Mouse (Mus musculus) neural tube, embryonic 13.5 days (tissue): ENCODE data around the gene Ttll6. TPM values are rescaled to one million over a fixed set of nuclear protein-coding genes. Genes with fewer than 3 reads are reported as not detected.
"Not testable (repeated sequence)": the region's sequence is repeated elsewhere in the genome, so short reads cannot be mapped to it uniquely, and the experiment has no call there.

ENCODE experiments used
- ATAC-seq: fragments of 200-750 bp; cut with Nextera tagmentation; 2 replicates; pipeline ENCODE4 v1.8.0; 2017; ENCODE audit warnings: low read depth, mild to moderate bottlenecking, moderate TSS enrichment, moderate library complexity
- H3K27ac ChIP-seq: fragments of 300-500 bp; sonication (generic); replicated peaks from 2 replicates; pipeline ENCODE4 v1.5.1; 2015; ENCODE audit warnings: moderate library complexity, mild to moderate bottlenecking, inconsistent platforms
- H3K27me3 ChIP-seq: fragments of 300-500 bp; sonication (generic); 2 replicates; pipeline ENCODE4 v1.6.1; 2015; ENCODE audit warnings: mild to moderate bottlenecking, inconsistent platforms
- H3K36me3 ChIP-seq: fragments of 300-500 bp; sonication (generic); 2 replicates; pipeline ENCODE4 v1.6.1; 2015; ENCODE audit warnings: mild to moderate bottlenecking, inconsistent platforms
- H3K4me1 ChIP-seq: fragments of 300-500 bp; sonication (generic); replicated peaks from 2 replicates; pipeline ENCODE4 v1.6.1; 2015; ENCODE audit warnings: inconsistent platforms
- H3K4me2 ChIP-seq: fragments of 300-500 bp; sonication (generic); 2 replicates; pipeline ENCODE4 v1.6.1; 2015; ENCODE audit warnings: inconsistent platforms, mild to moderate bottlenecking, moderate library complexity
- H3K4me3 ChIP-seq: fragments of 300-500 bp; sonication (generic); 2 replicates; pipeline ENCODE4 v1.5.1; 2015; ENCODE audit warnings: mild to moderate bottlenecking, inconsistent platforms
- H3K9ac ChIP-seq: fragments of 300-500 bp; sonication (generic); 2 replicates; pipeline ENCODE4 v1.6.1; 2015; ENCODE audit warnings: moderate library complexity, mild to moderate bottlenecking, inconsistent platforms
- H3K9me3 ChIP-seq: fragments of 300-500 bp; sonication (generic); 2 replicates; pipeline ENCODE4 v1.6.1; 2016; ENCODE audit warnings: inconsistent platforms
- WGBS: fragments of 180-500 bp; shearing (Covaris S2); methylation state at CpG from one replicate; pipeline ENCODE4 v1.1.7; 2015; 5-methylcytosine and 5-hydroxymethylcytosine counted together
- polyA plus RNA-seq: library from polyadenylated mRNA; unstranded; fragments of >200 nt; fragmentation: Nextera tagmentation; extraction: Ambion mirVana; gene quantifications from 2 replicates; pipeline ENCODE4 v1.2.1, GENCODE M21; 2015

Gene Ttll6
- polyA plus RNA-seq = not detected in 2 replicates

DNA sequence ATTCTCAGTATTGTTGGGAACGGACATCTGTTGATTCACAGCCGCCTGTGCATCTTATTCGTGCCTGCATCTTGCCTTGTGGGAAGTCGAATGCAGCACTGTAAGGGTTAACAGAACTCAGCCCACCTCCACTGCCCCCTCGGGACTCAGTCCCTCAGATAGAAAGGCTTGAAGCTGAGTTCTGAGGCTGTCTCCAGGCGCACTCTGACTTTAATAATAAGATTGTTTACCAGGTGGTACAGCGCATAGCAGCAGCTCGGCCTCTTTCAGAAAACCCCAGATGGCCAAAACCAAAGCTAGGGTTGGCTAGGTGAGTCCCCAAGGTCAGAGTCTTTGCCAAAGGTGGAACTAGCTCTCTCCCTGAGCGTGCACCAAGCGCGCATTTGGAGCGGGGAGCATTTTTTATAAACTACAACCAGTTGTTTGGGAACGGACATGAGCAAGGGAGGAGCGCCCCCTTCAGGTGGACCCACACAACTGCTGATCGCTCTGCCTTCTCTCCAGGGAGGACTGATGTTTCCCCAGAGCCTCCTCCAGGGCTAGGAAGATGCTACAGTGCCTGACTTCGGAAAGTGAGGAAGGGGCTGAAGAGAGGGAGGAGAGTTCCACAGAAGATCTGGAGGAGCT, at the start of gene Ttll6:
Gene Ttll6 (plus strand): TSS at position 548 of the 627 bp plus-strand sequence.
- peaks cover 12% of the 10 kb centered on the region; the same call in 1 of the 2 replicates for H3K27me3 ChIP-seq
- peak within 1 kb of the TSS; percentile 35 for H3K4me2 ChIP-seq
- no peak within 1 kb of the TSS for H3K9ac ChIP-seq
- no peak within 1 kb of the TSS for H3K4me3 ChIP-seq
- no peaks in the 10 kb centered on the region for H3K36me3 ChIP-seq
- no peak for ATAC-seq
- 21% methylated on average over 16 of the region's 16 CpGs for WGBS
- no peaks in the 10 kb centered on the region for H3K9me3 ChIP-seq
- peaks cover 11% of the 10 kb centered on the region for H3K4me1 ChIP-seq
- H3K27ac ChIP-seq = no peak within 1 kb of the TSS

DNA sequence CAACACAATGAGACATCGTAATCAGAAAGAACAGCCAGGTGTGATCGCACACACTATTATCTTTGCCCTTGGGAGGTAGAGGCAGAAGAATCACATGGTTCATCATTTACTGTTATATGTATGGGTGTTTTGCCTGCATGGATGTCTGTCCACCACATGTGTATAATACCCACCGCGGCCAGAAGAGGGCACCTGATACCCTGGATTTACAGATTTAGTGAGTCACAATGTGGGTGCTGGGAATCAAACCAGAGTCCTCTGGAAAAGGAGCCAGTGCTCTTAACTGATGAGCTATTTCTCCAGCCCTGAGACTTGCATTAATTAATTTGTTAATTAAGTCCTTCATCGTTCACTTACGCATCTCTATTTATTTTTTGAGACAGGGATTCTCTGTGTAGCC, 45.6 kb upstream of the Ttll6 start:
- peaks cover 8% of the 10 kb centered on the region; the same call in 1 of the 2 replicates for H3K27me3 ChIP-seq
- WGBS = 84% methylated on average over 6 of the region's 6 CpGs

DNA sequence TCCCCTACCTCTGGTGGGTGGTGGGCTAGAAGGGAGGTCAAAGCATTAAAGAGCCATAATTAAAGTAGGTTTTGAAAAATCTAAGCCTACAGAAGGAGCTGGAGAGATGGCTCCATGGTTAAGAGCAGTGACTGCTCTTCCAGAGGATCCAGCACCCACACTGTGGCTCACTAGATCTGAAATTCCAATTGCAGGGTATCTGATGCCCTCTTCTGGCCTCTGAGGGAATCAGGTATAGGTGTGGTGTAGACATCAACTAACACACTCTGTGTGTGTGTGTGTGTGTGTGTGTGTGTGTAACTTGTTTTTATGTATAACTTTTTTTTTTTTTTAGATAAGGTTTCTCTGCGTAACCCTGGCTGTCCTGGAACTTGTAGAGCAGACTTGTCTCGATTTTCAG, 42.5 kb upstream of the Ttll6 start:
- Histone ChIP-seq H3K36me3 (no peaks in the 10 kb centered on the region), H3K27me3 (0 out of 2 replicates have a peak, but pooled peaks cover 10% of the 10 kb centered on the region), H3K9ac (no peak overlapping the region), H3K27ac (no peak overlapping the region), H3K9me3 (0 out of 2 replicates have a peak, but pooled peaks cover 4% of the 10 kb centered on the region), H3K4me3 (no peak overlapping the region), H3K4me1 (no peaks in the 10 kb centered on the region), H3K4me2 (no peak overlapping the region)
- 68% methylated on average over 2 of the region's 2 CpGs for WGBS
- no peak for ATAC-seq

More for the DNA sequence above, 45.6 kb upstream of the Ttll6 start:
- ATAC-seq = no peak
- Histone ChIP-seq H3K36me3 (no peaks in the 10 kb centered on the region), H3K9me3 (0 out of 2 replicates have a peak, but pooled peaks cover 4% of the 10 kb centered on the region), H3K9ac (no peak overlapping the region), H3K4me1 (no peaks in the 10 kb centered on the region), H3K27ac (no peak overlapping the region), H3K4me2 (no peak overlapping the region), H3K4me3 (no peak overlapping the region)

DNA sequence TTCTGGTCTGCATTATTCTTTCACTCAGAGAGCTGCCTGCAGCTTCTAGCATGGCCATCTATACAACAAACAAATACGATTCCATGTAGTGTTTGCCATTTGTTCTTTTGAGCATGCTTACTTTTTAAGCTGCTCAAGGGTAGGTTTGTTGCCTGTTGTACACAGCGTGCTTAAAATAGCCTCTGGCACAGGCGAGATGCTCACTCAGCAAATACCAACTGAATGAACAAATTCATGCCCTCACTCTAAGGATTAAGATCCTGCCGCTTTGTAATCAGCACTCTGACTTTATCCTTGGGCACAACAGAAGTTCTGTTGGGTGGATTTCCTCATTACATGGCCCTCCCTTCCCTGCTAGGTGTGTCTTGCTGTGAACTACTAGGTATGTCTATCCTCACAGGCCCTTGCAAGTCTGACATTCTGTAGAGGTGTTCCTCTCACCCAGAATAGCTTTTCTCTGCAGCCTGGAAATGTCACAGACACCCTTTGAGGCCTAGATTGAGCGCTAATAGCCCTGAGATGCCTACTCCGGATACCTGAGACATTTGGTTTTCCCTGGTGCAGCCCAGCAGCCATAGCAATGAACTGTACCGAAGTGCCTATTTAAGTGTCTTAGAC, 40.8 kb upstream of the Ttll6 start:
- Histone ChIP-seq H3K4me3 (no peak overlapping the region), H3K4me1 (no peaks in the 10 kb centered on the region), H3K9ac (no peak overlapping the region), H3K4me2 (no peak overlapping the region), H3K27ac (no peak overlapping the region), H3K27me3 (0 out of 2 replicates have a peak, but pooled peaks cover 10% of the 10 kb centered on the region), H3K36me3 (no peaks in the 10 kb centered on the region), H3K9me3 (0 out of 2 replicates have a peak, but pooled peaks cover 4% of the 10 kb centered on the region)
- no peak for ATAC-seq
- 44% methylated on average over 7 of the region's 7 CpGs for WGBS

DNA sequence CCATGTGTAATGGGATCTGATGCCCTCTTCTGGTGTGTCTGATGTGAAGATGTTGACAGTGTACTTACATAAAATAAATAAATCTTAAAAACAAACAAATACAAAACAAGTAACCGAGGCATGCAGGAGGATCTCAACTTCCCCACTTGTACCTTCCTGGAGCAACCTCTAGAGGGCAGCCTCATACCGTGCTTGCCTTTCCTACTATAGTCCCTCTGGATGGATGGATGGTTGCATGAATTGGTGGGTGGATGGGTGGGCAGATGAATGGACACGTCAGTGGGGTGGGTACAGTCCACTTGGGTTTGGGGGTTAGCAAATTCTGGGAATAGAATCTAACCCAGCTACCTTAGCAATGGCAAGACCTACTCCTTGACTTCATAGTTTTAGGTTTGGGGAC, 40.2 kb upstream of the Ttll6 start:
- Histone ChIP-seq H3K27ac (no peak overlapping the region), H3K36me3 (no peaks in the 10 kb centered on the region), H3K4me1 (no peaks in the 10 kb centered on the region), H3K27me3 (0 out of 2 replicates have a peak, but pooled peaks cover 10% of the 10 kb centered on the region), H3K9ac (no peak overlapping the region), H3K9me3 (no peaks in the 10 kb centered on the region), H3K4me2 (no peak overlapping the region), H3K4me3 (no peak overlapping the region)
- ATAC-seq = 0 out of 2 replicates have a peak, but pooled peaks have one; percentile 47
- 5% methylated on average over 3 of the region's 3 CpGs for WGBS

DNA sequence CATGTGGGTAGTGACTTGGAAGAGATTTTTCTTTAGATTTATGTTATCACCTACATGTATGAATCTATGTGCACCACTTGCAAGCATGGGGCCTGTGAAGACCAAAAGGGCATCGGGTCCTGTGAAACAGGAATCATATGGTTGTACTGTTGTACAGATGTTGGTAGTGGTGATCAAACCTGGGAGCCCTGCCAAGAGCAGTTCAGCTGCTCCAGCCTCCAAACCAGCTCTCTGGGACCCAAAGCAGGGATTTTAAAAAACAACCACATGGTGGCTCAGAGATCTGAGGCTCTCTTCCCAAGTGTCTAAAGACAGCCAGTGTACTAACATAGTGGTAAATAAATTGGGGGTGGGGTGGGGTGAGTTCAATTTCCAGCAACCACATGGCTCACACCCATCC, 25.2 kb upstream of the Ttll6 start:
- Histone ChIP-seq H3K4me2 (no peak overlapping the region), H3K4me3 (no peak overlapping the region), H3K9ac (no peak overlapping the region), H3K4me1 (no peaks in the 10 kb centered on the region), H3K9me3 (no peaks in the 10 kb centered on the region), H3K27ac (no peak overlapping the region), H3K27me3 (no peaks in the 10 kb centered on the region; the same call in 1 of the 2 replicates), H3K36me3 (no peaks in the 10 kb centered on the region)
- no peak for ATAC-seq
- 82% methylated on average over 1 of the region's 1 CpGs for WGBS

DNA sequence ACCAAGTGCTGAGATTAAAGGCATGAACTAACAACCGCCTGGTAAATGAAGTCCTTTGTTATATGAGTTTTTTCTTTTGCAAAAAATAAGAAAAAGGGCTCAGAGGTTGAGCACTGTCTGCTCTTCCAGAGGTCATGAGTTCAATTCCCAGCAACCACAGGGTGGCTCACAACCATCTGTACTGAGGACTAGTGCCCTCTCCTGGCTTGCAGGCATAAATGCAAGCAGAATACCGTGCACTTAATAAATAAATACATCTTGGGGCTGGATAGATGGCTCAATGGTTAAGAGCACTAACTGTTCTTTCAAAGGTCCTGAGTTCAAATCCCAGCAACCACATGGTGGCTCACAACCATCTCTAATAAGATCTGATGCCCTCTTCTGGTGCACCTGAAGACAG, 22.6 kb upstream of the Ttll6 start:
- H3K9ac ChIP-seq, H3K4me1 ChIP-seq, H3K27me3 ChIP-seq, H3K4me3 ChIP-seq, H3K9me3 ChIP-seq, H3K4me2 ChIP-seq, H3K36me3 ChIP-seq, ATAC-seq, H3K27ac ChIP-seq: not testable (repeated sequence)
- 63% methylated on average over 2 of the region's 2 CpGs for WGBS

DNA sequence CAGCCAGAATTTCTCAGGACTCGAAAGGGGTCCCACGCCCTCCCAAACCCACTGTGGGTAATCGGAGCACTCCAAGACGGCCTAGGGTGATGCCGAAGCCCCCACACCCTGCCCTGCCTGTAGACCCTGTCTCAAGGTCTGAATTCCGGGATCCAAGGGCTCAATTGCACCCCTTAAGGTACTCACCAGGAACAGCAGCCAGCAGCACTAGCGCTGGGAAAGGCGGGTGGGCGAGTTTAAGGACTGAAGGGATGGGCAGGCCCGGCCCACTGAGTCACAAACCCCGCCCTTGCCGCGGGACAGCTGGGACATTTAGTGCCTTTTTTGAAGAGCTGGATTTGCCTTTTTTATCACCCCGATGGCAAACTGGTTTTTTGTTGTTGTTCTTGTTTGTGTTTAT, 21.8 kb upstream of the Ttll6 start, which contains the start of gene Calcoco2:
Gene Calcoco2 (minus strand): TSS at position 214 of the 400 bp plus-strand sequence.
- Histone ChIP-seq H3K27me3 (no peaks in the 10 kb centered on the region; the same call in 1 of the 2 replicates), H3K9me3 (no peaks in the 10 kb centered on the region), H3K4me3 (no peak within 1 kb of the TSS), H3K4me2 (no peak within 1 kb of the TSS), H3K36me3 (no peaks in the 10 kb centered on the region), H3K27ac (no peak within 1 kb of the TSS), H3K4me1 (no peaks in the 10 kb centered on the region), H3K9ac (no peak within 1 kb of the TSS)
- ATAC-seq = no peak
- 45% methylated on average over 14 of the region's 14 CpGs for WGBS

DNA sequence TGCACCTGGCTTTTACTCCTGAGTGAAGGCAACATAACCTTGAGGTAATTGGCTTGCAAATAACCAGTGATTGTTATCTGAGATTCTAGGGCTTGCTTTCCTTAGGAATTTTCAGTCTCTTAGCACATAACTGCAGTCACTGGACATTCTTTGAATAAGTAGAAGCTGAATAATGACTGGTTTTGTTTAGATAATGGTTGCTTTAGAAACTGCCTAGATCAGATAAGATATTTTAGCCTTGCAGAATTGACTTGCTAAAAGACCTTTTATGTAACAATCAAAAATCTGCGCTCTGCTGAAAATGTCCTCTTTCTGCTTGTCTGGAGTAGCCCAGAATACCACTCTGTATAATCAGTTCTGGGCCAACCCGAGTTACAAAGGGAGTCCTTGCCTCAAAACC, 19.5 kb upstream of the Ttll6 start:
- H3K27ac ChIP-seq = no peak overlapping the region
- no peak overlapping the region for H3K9ac ChIP-seq
- 77% methylated on average over 2 of the region's 2 CpGs for WGBS
- no peaks in the 10 kb centered on the region for H3K36me3 ChIP-seq
- no peaks in the 10 kb centered on the region for H3K9me3 ChIP-seq
- ATAC-seq = no peak
- no peak overlapping the region for H3K4me2 ChIP-seq
- no peaks in the 10 kb centered on the region for H3K4me1 ChIP-seq
- H3K27me3 ChIP-seq = no peaks in the 10 kb centered on the region; the same call in 1 of the 2 replicates
- no peak overlapping the region for H3K4me3 ChIP-seq

DNA sequence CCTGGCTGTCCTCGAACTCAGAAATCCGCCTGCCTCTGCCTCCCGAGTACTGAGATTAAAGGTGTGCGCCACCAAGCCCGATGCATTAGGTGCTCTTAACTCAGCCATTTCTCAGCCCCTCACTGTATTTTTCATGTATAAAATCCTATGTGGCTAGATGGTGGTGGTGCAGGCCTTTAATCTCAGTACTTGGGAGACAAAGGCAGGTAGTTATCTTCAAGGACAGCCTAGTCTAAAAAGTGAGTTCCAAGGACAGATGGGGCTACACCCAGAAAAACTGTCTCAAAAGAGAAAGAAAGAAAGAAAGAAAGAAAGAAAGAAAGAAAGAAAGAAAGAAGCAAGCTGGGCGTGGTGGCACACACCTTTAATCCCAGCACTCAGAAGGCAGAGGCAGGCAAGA, 18.2 kb upstream of the Ttll6 start:
- no peaks in the 10 kb centered on the region for H3K9me3 ChIP-seq
- ATAC-seq = no peak
- WGBS = 92% methylated on average over 6 of the region's 6 CpGs
- no peak overlapping the region for H3K4me2 ChIP-seq
- no peak overlapping the region for H3K4me3 ChIP-seq
- H3K36me3 ChIP-seq = no peaks in the 10 kb centered on the region
- H3K4me1 ChIP-seq = no peaks in the 10 kb centered on the region
- H3K9ac ChIP-seq = no peak overlapping the region
- H3K27ac ChIP-seq = no peak overlapping the region
- H3K27me3 ChIP-seq = peaks cover 5% of the 10 kb centered on the region; the same call in 1 of the 2 replicates

DNA sequence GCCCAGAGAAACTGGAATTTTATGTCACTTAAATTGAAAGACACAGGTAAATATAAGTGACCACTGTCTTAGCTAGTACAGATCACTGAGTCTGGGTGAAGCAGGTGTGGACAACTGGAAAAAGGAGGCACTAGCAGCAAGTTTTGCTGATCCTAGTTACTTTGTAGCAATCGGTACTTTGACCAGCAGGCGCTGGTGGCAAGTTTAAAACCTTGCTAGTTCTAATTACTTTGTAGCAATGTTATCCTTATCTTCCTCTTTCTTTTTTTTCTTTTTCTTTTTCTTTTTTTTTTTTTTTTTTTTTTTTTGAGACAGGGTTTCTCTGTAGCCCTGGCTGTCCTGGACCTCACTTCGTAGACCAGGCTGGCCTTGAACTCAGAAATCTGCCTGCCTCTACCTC, 17.5 kb upstream of the Ttll6 start:
- ATAC-seq = no peak
- Histone ChIP-seq H3K9ac (no peak overlapping the region), H3K27me3 (peaks cover 6% of the 10 kb centered on the region; the same call in 1 of the 2 replicates), H3K4me3 (no peak overlapping the region), H3K27ac (no peak overlapping the region), H3K4me1 (no peaks in the 10 kb centered on the region), H3K36me3 (no peaks in the 10 kb centered on the region), H3K9me3 (no peaks in the 10 kb centered on the region), H3K4me2 (no peak overlapping the region)
- WGBS = 89% methylated on average over 3 of the region's 3 CpGs

DNA sequence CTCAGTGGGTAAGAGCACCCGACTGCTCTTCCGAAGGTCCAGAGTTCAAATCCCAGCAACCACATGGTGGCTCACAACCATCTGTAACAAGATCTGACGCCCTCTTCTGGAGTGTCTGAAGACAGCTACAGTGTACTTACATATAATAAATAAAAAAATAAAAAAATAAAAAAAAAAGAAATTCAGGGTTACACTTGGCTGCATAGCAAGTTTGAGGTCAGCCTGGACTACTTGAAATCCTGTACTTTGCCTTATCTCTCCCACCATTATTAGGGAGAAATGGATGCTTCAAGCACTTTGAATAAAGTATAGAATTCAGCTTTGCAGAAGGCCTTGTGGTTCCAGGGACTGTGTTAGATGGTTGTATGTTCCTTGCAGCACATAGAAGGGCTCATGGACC, 16.7 kb upstream of the Ttll6 start:
- H3K27ac ChIP-seq, H3K4me1 ChIP-seq, ATAC-seq, H3K4me3 ChIP-seq, H3K9me3 ChIP-seq, H3K36me3 ChIP-seq, H3K4me2 ChIP-seq, H3K9ac ChIP-seq: not testable (repeated sequence)
- WGBS = 75% methylated on average over 3 of the region's 3 CpGs
- H3K27me3 ChIP-seq = peaks cover 14% of the 10 kb centered on the region
